ENCODE assay signal across 23 mouse cellular contexts in genomic region chr3:144688284-144688683, GRCm38 (mm10). TPM values are rescaled to one million over a fixed set of nuclear protein-coding genes. Genes with fewer than 3 reads are reported as not detected.
DNase-seq lines count a peak whose midpoint lies in the region; ATAC-seq and TF ChIP-seq lines count a peak whose summit lies in the region.
"Had no signal": no experiment of that assay in that cellular context is flagged by ENCODE, and none has a peak within 500 bp of the region (broad histone marks: within the 10 kb centered on the region; RNA-seq: fewer than 3 reads in every experiment).

No protein-coding gene starts in this region.

- no peak overlapping the region for H3K4me3 ChIP-seq in kidney, embryonic 16.5 days (ENCODE audit: low read length)
- no peak overlapping the region for H3K4me3 ChIP-seq in kidney, embryonic 15.5 days (replicated peaks)
- no peak overlapping the region for H3K4me3 ChIP-seq in lung, postnatal 0 days (ENCODE audit: low read depth, low read length)
- H3K4me3 ChIP-seq in limb, embryonic 14.5 days (replicated peaks; ENCODE audit: low read length): no peak overlapping the region
- H3K4me3 ChIP-seq: embryonic facial prominence, embryonic 13.5 days; erythroblast, embryonic 14.5 days; forebrain, embryonic 12.5 days; left cerebral cortex, adult 2 months had no signal

- no peak overlapping the region for H3K9ac ChIP-seq in kidney, embryonic 16.5 days (replicated peaks; ENCODE audit: low read length)
- no peak overlapping the region for H3K9ac ChIP-seq in kidney, embryonic 15.5 days
- no peak overlapping the region for H3K9ac ChIP-seq in lung, postnatal 0 days (replicated peaks; ENCODE audit: low read depth)
- H3K9ac ChIP-seq in limb, embryonic 14.5 days (ENCODE audit: low read depth, low read length, severe bottlenecking): no peak overlapping the region
- H3K9ac ChIP-seq: embryonic facial prominence, embryonic 13.5 days; forebrain, embryonic 12.5 days had no signal

- no peaks in the 10 kb centered on the region for H3K9me3 ChIP-seq in kidney, embryonic 16.5 days (ENCODE audit: low read length)
- H3K9me3 ChIP-seq in kidney, embryonic 15.5 days (replicated peaks): no peaks in the 10 kb centered on the region
- H3K9me3 ChIP-seq in lung, postnatal 0 days (ENCODE audit: low read length): no peaks in the 10 kb centered on the region
- no peaks in the 10 kb centered on the region for H3K9me3 ChIP-seq in limb, embryonic 14.5 days (ENCODE audit: control insufficient read depth, low read length)
- H3K9me3 ChIP-seq: embryonic facial prominence, embryonic 13.5 days; forebrain, embryonic 12.5 days had no signal

- no peaks in the 10 kb centered on the region for H3K27me3 ChIP-seq in kidney, embryonic 16.5 days (ENCODE audit: insufficient read depth, low read length)
- no peaks in the 10 kb centered on the region for H3K27me3 ChIP-seq in kidney, embryonic 15.5 days
- no peaks in the 10 kb centered on the region for H3K27me3 ChIP-seq in lung, postnatal 0 days (replicated peaks; ENCODE audit: insufficient read depth, low read length)
- H3K27me3 ChIP-seq in limb, embryonic 14.5 days (ENCODE audit: control insufficient read depth, insufficient read depth, low read length): no peaks in the 10 kb centered on the region
- H3K27me3 ChIP-seq: embryonic facial prominence, embryonic 13.5 days; forebrain, embryonic 12.5 days had no signal

- H3K27ac ChIP-seq in kidney, embryonic 16.5 days (ENCODE audit: low read length): no peak overlapping the region
- no peak overlapping the region for H3K27ac ChIP-seq in kidney, embryonic 15.5 days
- no peak overlapping the region for H3K27ac ChIP-seq in lung, postnatal 0 days (ENCODE audit: low read length)
- no peak overlapping the region for H3K27ac ChIP-seq in limb, embryonic 14.5 days (replicated peaks; ENCODE audit: low read depth, low read length)
- H3K27ac ChIP-seq: embryonic facial prominence, embryonic 13.5 days; forebrain, embryonic 12.5 days; left cerebral cortex, adult 2 months had no signal

- TF ChIP-seq EP300 in lung, postnatal 0 days (IDR thresholded peaks at IDR 0.05): no peak

- TF ChIP-seq CTCF in lung, postnatal 0 days (IDR thresholded peaks at IDR 0.05): no peak
- no peak for TF ChIP-seq CTCF in brain, embryonic 14.5 days (IDR thresholded peaks at IDR 0.05; ENCODE audit: borderline replicate concordance, extremely low read depth, insufficient read depth, insufficient read length)

- peak; percentile 23; the same call in 1 of the 2 replicates for ATAC-seq in kidney, embryonic 16.5 days (ENCODE audit: low FRiP score, low TSS enrichment)
- ATAC-seq in kidney, embryonic 15.5 days (replicated peaks; ENCODE audit: low FRiP score): no peak
- peak; percentile 56 for ATAC-seq in lung, postnatal 0 days
- peak; percentile 30; the same call in 1 of the 2 replicates for ATAC-seq in limb, embryonic 14.5 days (ENCODE audit: low FRiP score, low read depth)
- ATAC-seq: hindbrain, embryonic 16.5 days; intestine, embryonic 16.5 days had no signal

- H3K36me3 ChIP-seq in kidney, embryonic 16.5 days (ENCODE audit: insufficient read depth, low read length): 0 out of 2 replicates have a peak, but pooled peaks cover 19% of the 10 kb centered on the region
- H3K36me3 ChIP-seq in kidney, embryonic 15.5 days: peaks cover 38% of the 10 kb centered on the region
- H3K36me3 ChIP-seq in lung, postnatal 0 days (ENCODE audit: insufficient read depth, low read length): 0 out of 2 replicates have a peak, but pooled peaks cover 6% of the 10 kb centered on the region
- peaks cover 44% of the 10 kb centered on the region for H3K36me3 ChIP-seq in limb, embryonic 14.5 days (ENCODE audit: control insufficient read depth, insufficient read depth, low read length)

- intact Hi-C loops in gastrocnemius, postnatal 36 days (cut with DNase I): no loop called here

- TF ChIP-seq POLR2A in brain, embryonic 14.5 days (IDR thresholded peaks at IDR 0.05; ENCODE audit: borderline replicate concordance, extremely low read depth, insufficient read depth, insufficient read length, poor library complexity, severe bottlenecking): no peak
- no peak for TF ChIP-seq POLR2A in limb, embryonic 14.5 days (IDR thresholded peaks at IDR 0.05; ENCODE audit: borderline replicate concordance, extremely low read depth, insufficient read depth, insufficient read length)

- H3K4me1 ChIP-seq in kidney, embryonic 16.5 days (ENCODE audit: insufficient read depth, low read length): peaks cover 9% of the 10 kb centered on the region; the same call in 1 of the 2 replicates
- peaks cover 5% of the 10 kb centered on the region for H3K4me1 ChIP-seq in kidney, embryonic 15.5 days
- no peaks in the 10 kb centered on the region for H3K4me1 ChIP-seq in lung, postnatal 0 days (ENCODE audit: insufficient read depth, low read depth, low read length)
- peaks cover 8% of the 10 kb centered on the region for H3K4me1 ChIP-seq in limb, embryonic 14.5 days (ENCODE audit: control insufficient read depth, insufficient read depth, low read length)
- H3K4me1 ChIP-seq: embryonic facial prominence, embryonic 13.5 days had no signal

- H3K4me2 ChIP-seq in kidney, embryonic 16.5 days (replicated peaks; ENCODE audit: low read depth, low read length): no peak overlapping the region
- no peak overlapping the region for H3K4me2 ChIP-seq in kidney, embryonic 15.5 days
- no peak overlapping the region for H3K4me2 ChIP-seq in lung, postnatal 0 days (replicated peaks; ENCODE audit: low read depth, low read length)
- no peak overlapping the region for H3K4me2 ChIP-seq in limb, embryonic 14.5 days (replicated peaks; ENCODE audit: low read depth, low read length, severe bottlenecking)
- H3K4me2 ChIP-seq: embryonic facial prominence, embryonic 13.5 days; forebrain, embryonic 12.5 days had no signal

- 63% methylated on average over 8 of the region's 8 CpGs for WGBS in kidney, embryonic 16.5 days
- 63% methylated on average over 8 of the region's 8 CpGs for WGBS in kidney, embryonic 15.5 days
- 60% methylated on average over 8 of the region's 8 CpGs for WGBS in lung, postnatal 0 days
- WGBS in limb, embryonic 14.5 days: 55% methylated on average over 8 of the region's 8 CpGs

- DNase-seq in lung, postnatal 0 days (ENCODE audit: low spot score): peak; percentile 37
- DNase-seq in lung, postnatal 25 days (ENCODE audit: low spot score): no peak
- peak; percentile 12 for DNase-seq in brain, embryonic 14.5 days (ENCODE audit: low read depth)
- DNase-seq in limb, embryonic 14.5 days (ENCODE audit: low spot score): peak; percentile 20
- DNase-seq in gastrocnemius, postnatal 36 days: no peak
- DNase-seq: adrenal gland, postnatal 10 days; cerebellum, adult 8-10 months; cerebellum, postnatal 36 days; embryo, embryonic 11 days; gastrocnemius, postnatal 14 days; heart, adult 18-20 months; heart, postnatal 4 days; layer of hippocampus, adult 9-11 months; lung, postnatal 36 days; midbrain, embryonic 14.5 days had no signal

RNA-seq across cellular contexts. Expression of gene Sh3glb1, which starts 31.9 kb away (rescaled TPM):
- polyA plus RNA-seq in kidney, embryonic 16.5 days (2015; fragmentation: Nextera tagmentation; extraction: Ambion mirVana): 87.8 and 94.9 TPM in 2 replicates
- polyA plus RNA-seq in kidney, embryonic 15.5 days (2015; fragmentation: Nextera tagmentation; extraction: Ambion mirVana): 92.7 and 104 TPM in 2 replicates
- 173 and 175 TPM in 2 replicates for polyA plus RNA-seq in lung, postnatal 0 days (2015; fragmentation: Nextera tagmentation; extraction: Ambion mirVana)
- polyA plus RNA-seq in brain, embryonic 14.5 days (2012; rRNA removed): 22.3 and 49.9 TPM in 2 replicates
- polyA plus RNA-seq in limb, embryonic 14.5 days (2012; rRNA removed): 25.9 and 30.3 TPM in 2 replicates
- polyA plus RNA-seq in limb, embryonic 14.5 days (2014; fragmentation: Nextera tagmentation; extraction: Ambion mirVana): 123 and 138 TPM in 2 replicates
- total RNA-seq in gastrocnemius, postnatal 36 days (2021): 100 to 1,000 TPM; 303 to 325 TPM

Comparison
In these comparisons a context has a peak if more than half of its experiments do, and no peak if none do; other contexts are left out.
1. DNase-seq: peak in lung, postnatal 0 days (single experiment), brain, embryonic 14.5 days (single experiment) and limb, embryonic 14.5 days (single experiment); none in lung, postnatal 25 days (single experiment) and gastrocnemius, postnatal 36 days (0 of 2).